Mouse (Mus musculus): ENCODE results near the gene Zfp955a. TPM values are rescaled to one million over a fixed set of nuclear protein-coding genes. Genes with fewer than 3 reads are reported as not detected.
A peak's percentile ranks its signal among the peaks of the same experiment; 100 is the strongest.
"Not testable (repeated sequence)": the region's sequence is repeated elsewhere in the genome, so short reads cannot be mapped to it uniquely, and the experiment has no call there.

The Zfp955a gene
- 19.8 TPM in 2 replicates for polyA plus RNA-seq (2016; fragmentation: Nextera tagmentation; extraction: Ambion mirVana)

GRCm38 (mm10) chr17:33254530-33255318, at the start of gene Zfp955a:
Zfp955a (minus strand) TSS chr17:33255145.
- H3K9me3 ChIP-seq; H3K27me3 ChIP-seq; H3K4me3 ChIP-seq; H3K27ac ChIP-seq (replicated peaks); H3K9ac ChIP-seq (replicated peaks); H3K4me1 ChIP-seq; H3K36me3 ChIP-seq: not testable (repeated sequence)
- WGBS = 48% methylated on average over 1 of the region's 34 CpGs
- peak; percentile 99 for ATAC-seq (ENCODE audit: low FRiP score, low read depth)
- peak within 1 kb of the TSS; percentile 32; the same call in 1 of the 2 replicates for H3K4me2 ChIP-seq (replicated peaks)

GRCm38 (mm10) chr17:33289876-33290149, 34.9 kb upstream of the Zfp955a start:
- not testable (repeated sequence) for H3K9ac ChIP-seq (replicated peaks); H3K4me3 ChIP-seq; H3K27me3 ChIP-seq; H3K36me3 ChIP-seq; H3K4me1 ChIP-seq; H3K27ac ChIP-seq (replicated peaks); ATAC-seq (ENCODE audit: low FRiP score, low read depth); H3K9me3 ChIP-seq
- peak overlapping the region; percentile 27; the same call in 1 of the 2 replicates for H3K4me2 ChIP-seq (replicated peaks)
- no CpG with 5 or more reads among the region's 9 CpGs for WGBS

- WGBS = no CpG with 5 or more reads among the region's 25 CpGs
- H3K4me3 ChIP-seq; H3K36me3 ChIP-seq; H3K9ac ChIP-seq (replicated peaks); H3K4me1 ChIP-seq; H3K9me3 ChIP-seq; H3K27me3 ChIP-seq; H3K27ac ChIP-seq (replicated peaks): not testable (repeated sequence)
- H3K4me2 ChIP-seq (replicated peaks) = peak within 1 kb of the TSS; percentile 27; the same call in 1 of the 2 replicates
- peak; percentile 99 for ATAC-seq (ENCODE audit: low FRiP score, low read depth)
Measured at GRCm38 (mm10) chr17:33289039-33289875, 34.3 kb upstream of the Zfp955a start, which contains the start of gene Zfp955b. Zfp955b (plus strand) TSS chr17:33289544.

- no peak for ATAC-seq (ENCODE audit: low FRiP score, low read depth)
- Histone ChIP-seq H3K27me3 (no peaks in the 10 kb centered on the region), H3K36me3 (no peaks in the 10 kb centered on the region), H3K27ac (replicated peaks) (no peak overlapping the region), H3K9me3 (peaks cover 3% of the 10 kb centered on the region; the same call in 1 of the 2 replicates), H3K4me1 (no peaks in the 10 kb centered on the region), H3K4me3 (no peak overlapping the region), H3K9ac (replicated peaks) (no peak overlapping the region), H3K4me2 (replicated peaks) (no peak overlapping the region)
- 83% methylated on average over 9 of the region's 9 CpGs for WGBS
Measured at GRCm38 (mm10) chr17:33268907-33269306, 14.0 kb upstream of the Zfp955a start.

- no peaks in the 10 kb centered on the region for H3K27me3 ChIP-seq
- no peaks in the 10 kb centered on the region for H3K36me3 ChIP-seq
- H3K4me3 ChIP-seq = no peak within 1 kb of the TSS
- H3K27ac ChIP-seq (replicated peaks) = no peak within 1 kb of the TSS
- whole genome bisulfite sequencing = 92% methylated on average over 1 of the region's 1 CpGs
- no peaks in the 10 kb centered on the region for H3K9me3 ChIP-seq
- no peak for ATAC-seq (ENCODE audit: low FRiP score, low read depth)
- no peak within 1 kb of the TSS for H3K9ac ChIP-seq (replicated peaks)
- no peak within 1 kb of the TSS for H3K4me2 ChIP-seq (replicated peaks)
- H3K4me1 ChIP-seq = no peaks in the 10 kb centered on the region
Measured at GRCm38 (mm10) chr17:33264376-33264775, 9.4 kb upstream of the Zfp955a start, which contains the start of gene Olfr63. Olfr63 (plus strand) TSS chr17:33264676.

GRCm38 (mm10) chr17:33255319-33255657, 343 bp upstream of the Zfp955a start:
- not testable (repeated sequence) for H3K4me2 ChIP-seq (replicated peaks); H3K27me3 ChIP-seq; H3K27ac ChIP-seq (replicated peaks); H3K9ac ChIP-seq (replicated peaks); H3K9me3 ChIP-seq; H3K4me1 ChIP-seq; H3K4me3 ChIP-seq; H3K36me3 ChIP-seq
- no CpG with 5 or more reads among the region's 2 CpGs for WGBS
- peak; percentile 53; the same call in 1 of the 2 replicates for ATAC-seq (ENCODE audit: low FRiP score, low read depth)

- H3K4me3 ChIP-seq; H3K9ac ChIP-seq (replicated peaks); H3K27ac ChIP-seq (replicated peaks); H3K4me2 ChIP-seq (replicated peaks); H3K27me3 ChIP-seq; H3K4me1 ChIP-seq; ATAC-seq (ENCODE audit: low FRiP score, low read depth): not testable (repeated sequence)
- whole genome bisulfite sequencing = 94% methylated on average over 1 of the region's 1 CpGs
- Histone ChIP-seq H3K9me3 (peaks cover 13% of the 10 kb centered on the region; the same call in 1 of the 2 replicates), H3K36me3 (peaks cover 19% of the 10 kb centered on the region)
Measured at GRCm38 (mm10) chr17:33236646-33237045, 18.3 kb downstream of the Zfp955a start.

GRCm38 (mm10) chr17:33221590-33221989, 33.4 kb downstream of the Zfp955a start, which contains the start of gene Olfr1564:
Olfr1564 (minus strand) TSS chr17:33221690.
- H3K4me1 ChIP-seq = no peaks in the 10 kb centered on the region
- no peak within 1 kb of the TSS for H3K27ac ChIP-seq (replicated peaks)
- H3K9me3 ChIP-seq = peaks cover 11% of the 10 kb centered on the region; the same call in 1 of the 2 replicates
- H3K27me3 ChIP-seq = no peaks in the 10 kb centered on the region
- H3K9ac ChIP-seq (replicated peaks) = no peak within 1 kb of the TSS
- H3K36me3 ChIP-seq = no peaks in the 10 kb centered on the region
- H3K4me3 ChIP-seq = no peak within 1 kb of the TSS
- 85% methylated on average over 2 of the region's 2 CpGs for WGBS
- H3K4me2 ChIP-seq (replicated peaks) = no peak within 1 kb of the TSS
- no peak for ATAC-seq (ENCODE audit: low FRiP score, low read depth)

- H3K4me1 ChIP-seq; H3K27me3 ChIP-seq; H3K9me3 ChIP-seq; H3K4me2 ChIP-seq (replicated peaks); H3K36me3 ChIP-seq; H3K4me3 ChIP-seq; H3K27ac ChIP-seq (replicated peaks); ATAC-seq (ENCODE audit: low FRiP score, low read depth); H3K9ac ChIP-seq (replicated peaks): not testable (repeated sequence)
- WGBS = no CpG with 5 or more reads among the region's 2 CpGs
Measured at GRCm38 (mm10) chr17:33191002-33191401, 63.9 kb downstream of the Zfp955a start, which contains the start of gene Olfr239. Olfr239 (plus strand) TSS chr17:33191302.

Other genes with a start within 250 kb of the Zfp955a start
- gene Zfp763, start 221.7 kb downstream of the Zfp955a start, polyA plus RNA-seq (2016; fragmentation: Nextera tagmentation; extraction: Ambion mirVana) = 22.8 and 24.7 TPM in 2 replicates
- not detected in 2 replicates for gene 4921501E09Rik, start 187.1 kb downstream of the Zfp955a start, polyA plus RNA-seq (2016; fragmentation: Nextera tagmentation; extraction: Ambion mirVana)
- gene Zfp563, start 165.8 kb downstream of the Zfp955a start, polyA plus RNA-seq (2016; fragmentation: Nextera tagmentation; extraction: Ambion mirVana) = 14.9 and 15.5 TPM in 2 replicates
- gene Morc2b, start 115.5 kb downstream of the Zfp955a start, polyA plus RNA-seq (2016; fragmentation: Nextera tagmentation; extraction: Ambion mirVana) = 0.18 and 0.29 TPM in 2 replicates
- not detected in 2 replicates for gene Olfr55, start 86.7 kb downstream of the Zfp955a start, polyA plus RNA-seq (2016; fragmentation: Nextera tagmentation; extraction: Ambion mirVana)
- not detected in 2 replicates for gene Olfr239, start 63.8 kb downstream of the Zfp955a start, polyA plus RNA-seq (2016; fragmentation: Nextera tagmentation; extraction: Ambion mirVana)
- gene Olfr1564, start 33.5 kb downstream of the Zfp955a start, polyA plus RNA-seq (2016; fragmentation: Nextera tagmentation; extraction: Ambion mirVana) = not detected in 2 replicates
- 0.03 and 0.04 TPM in 2 replicates for gene Olfr63, start 9.5 kb upstream of the Zfp955a start, polyA plus RNA-seq (2016; fragmentation: Nextera tagmentation; extraction: Ambion mirVana)
- gene Zfp955b, start 34.4 kb upstream of the Zfp955a start, polyA plus RNA-seq (2016; fragmentation: Nextera tagmentation; extraction: Ambion mirVana) = 13.5 and 13.8 TPM in 2 replicates
- 13.1 and 13.5 TPM in 2 replicates for gene Zfp81, start 103.7 kb upstream of the Zfp955a start, polyA plus RNA-seq (2016; fragmentation: Nextera tagmentation; extraction: Ambion mirVana)
- gene Zfp101, start 139.5 kb upstream of the Zfp955a start, polyA plus RNA-seq (2016; fragmentation: Nextera tagmentation; extraction: Ambion mirVana) = 20.8 and 23.2 TPM in 2 replicates
- not detected in 2 replicates for gene Actl9, start 177.8 kb upstream of the Zfp955a start, polyA plus RNA-seq (2016; fragmentation: Nextera tagmentation; extraction: Ambion mirVana)

All from midbrain, embryonic 12.5 days (tissue).